Mouse (Mus musculus): Measurements from ENCODE around the gene Hunk.

DNA sequence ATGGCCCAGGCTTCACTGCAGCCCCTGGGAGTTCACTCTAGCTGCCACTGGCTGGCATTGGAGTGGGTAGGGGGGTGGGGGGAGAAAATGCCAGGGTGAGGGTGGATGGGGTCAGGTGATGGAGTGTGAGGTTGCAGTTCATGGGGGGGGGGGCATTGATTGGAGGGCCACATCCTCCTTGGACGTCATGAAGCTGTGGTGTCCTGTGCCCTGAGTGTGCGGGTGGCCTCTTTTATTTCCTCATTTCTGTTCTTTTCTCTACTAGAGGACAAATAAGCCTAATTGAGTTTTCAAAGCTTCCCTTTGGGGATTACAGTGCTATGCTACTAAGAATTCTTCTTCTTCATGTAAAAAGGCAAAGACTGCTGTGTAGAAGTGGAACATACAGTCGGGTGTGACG, 99.8 kb downstream of the Hunk start:
- TF ChIP-seq CTCF (IDR thresholded peaks at IDR 0.05): no peak
- TF ChIP-seq POLR2A (IDR thresholded peaks at IDR 0.05; ENCODE audit: insufficient read depth, low read depth, low read length): no peak
